Comparison of ENCODE assay signal across 9 mouse cellular contexts in the genomic region with DNA sequence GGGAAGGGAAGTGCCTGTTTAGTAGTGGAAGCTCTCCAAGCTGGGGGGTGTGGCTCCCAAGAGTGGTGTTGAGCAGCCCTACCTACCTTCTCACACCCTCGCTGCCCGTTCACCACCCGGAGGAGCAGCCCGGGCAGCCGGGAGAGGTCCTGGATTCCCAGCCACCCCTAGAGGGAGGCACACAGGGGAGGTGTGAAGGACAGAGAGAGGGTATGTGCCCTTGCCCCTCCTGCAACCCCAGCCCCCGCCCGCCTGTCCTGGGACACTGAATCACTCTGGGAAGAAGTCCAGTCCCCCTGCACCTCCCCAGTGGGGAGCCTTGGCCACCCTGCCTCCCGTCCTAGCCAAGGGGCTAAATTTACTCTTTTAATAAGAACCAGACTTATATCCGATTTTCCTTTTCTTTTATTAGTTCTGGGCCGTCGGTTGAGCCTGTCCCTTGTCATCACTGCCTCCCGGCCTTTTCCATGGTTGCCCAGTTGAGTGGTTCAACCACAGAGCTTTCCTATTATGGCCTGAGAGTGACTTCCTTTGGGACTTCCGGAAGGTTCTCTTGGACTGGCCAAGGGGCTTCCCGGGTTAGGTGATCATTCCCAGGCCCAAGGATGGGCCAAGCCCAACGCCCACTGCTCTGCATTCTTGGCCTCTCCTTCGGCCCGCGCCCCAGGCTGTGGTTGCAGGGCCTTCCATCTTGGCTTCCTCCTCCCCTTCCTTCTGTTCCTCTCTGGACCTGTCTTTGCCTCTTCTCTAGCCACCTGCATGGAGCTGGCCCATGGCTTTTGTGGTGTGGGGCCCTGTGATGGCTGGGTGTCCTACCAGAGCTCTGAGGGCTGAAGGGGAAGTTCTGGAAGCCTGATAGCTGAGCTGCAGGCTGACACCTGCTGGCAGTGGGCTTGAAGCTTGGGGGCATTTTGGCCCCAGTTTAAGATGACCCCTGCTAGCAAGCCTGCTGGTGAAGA. TPM values are rescaled to one million over a fixed set of nuclear protein-coding genes. Genes with fewer than 3 reads are reported as not detected.
DNase-seq lines count a peak whose midpoint lies in the region; ATAC-seq and TF ChIP-seq lines count a peak whose summit lies in the region.
"Had no signal": no experiment of that assay in that cellular context is flagged by ENCODE, and none has a peak within 500 bp of the region (broad histone marks: within the 10 kb centered on the region; RNA-seq: fewer than 3 reads in every experiment).

No protein-coding gene starts in this region.

- H3K4me3 ChIP-seq in lung, embryonic 14.5 days (ENCODE audit: low read depth, low read length), result no peak overlapping the region
- peak overlapping the region; percentile 37; the same call in 1 of the 2 replicates for H3K4me3 ChIP-seq in embryonic facial prominence, embryonic 10.5 days
- no peak overlapping the region for H3K4me3 ChIP-seq in heart, embryonic 16.5 days (ENCODE audit: low read length)
- H3K4me3 ChIP-seq in cerebellum, adult 2 months (replicated peaks; ENCODE audit: insufficient read depth, low read depth, low read length), result no peak overlapping the region

- H3K27me3 ChIP-seq in lung, embryonic 14.5 days (ENCODE audit: insufficient read depth, low read length), result no peaks in the 10 kb centered on the region
- no peaks in the 10 kb centered on the region for H3K27me3 ChIP-seq in embryonic facial prominence, embryonic 10.5 days (replicated peaks; ENCODE audit: low read depth, poor library complexity, severe bottlenecking)
- no peaks in the 10 kb centered on the region for H3K27me3 ChIP-seq in heart, embryonic 16.5 days (ENCODE audit: control insufficient read depth, insufficient read depth, low read length)
- no peaks in the 10 kb centered on the region for H3K27me3 ChIP-seq in cerebellum, adult 2 months (ENCODE audit: control insufficient read depth, insufficient read depth, low read length)

- peaks cover 55% of the 10 kb centered on the region for H3K4me1 ChIP-seq in lung, embryonic 14.5 days (ENCODE audit: insufficient read depth)
- peaks cover 98% of the 10 kb centered on the region for H3K4me1 ChIP-seq in embryonic facial prominence, embryonic 10.5 days
- H3K4me1 ChIP-seq in heart, embryonic 16.5 days (ENCODE audit: control insufficient read depth, insufficient read depth, low read length), result peaks cover 77% of the 10 kb centered on the region
- peaks cover 47% of the 10 kb centered on the region for H3K4me1 ChIP-seq in cerebellum, adult 2 months (ENCODE audit: control insufficient read depth, insufficient read depth, low read length)

- no peaks in the 10 kb centered on the region for H3K9me3 ChIP-seq in lung, embryonic 14.5 days (ENCODE audit: low read depth, low read length)
- no peaks in the 10 kb centered on the region for H3K9me3 ChIP-seq in embryonic facial prominence, embryonic 10.5 days
- H3K9me3 ChIP-seq in heart, embryonic 16.5 days (replicated peaks; ENCODE audit: control insufficient read depth, low read length), result no peaks in the 10 kb centered on the region

- no peak overlapping the region; the same call in 1 of the 2 replicates for H3K4me2 ChIP-seq in lung, embryonic 14.5 days
- peak overlapping the region; percentile 16; the same call in 1 of the 2 replicates for H3K4me2 ChIP-seq in heart, embryonic 16.5 days (ENCODE audit: low read depth, low read length)

- 76% methylated on average over 18 of the region's 18 CpGs for WGBS in lung, embryonic 14.5 days
- 68% methylated on average over 18 of the region's 18 CpGs for WGBS in embryonic facial prominence, embryonic 10.5 days
- 57% methylated on average over 18 of the region's 18 CpGs for WGBS in heart, embryonic 16.5 days
- 78% methylated on average over 18 of the region's 18 CpGs for WGBS in cerebellum, adult 2 months

- H3K36me3 ChIP-seq in lung, embryonic 14.5 days (ENCODE audit: insufficient read depth), result 0 out of 2 replicates have a peak, but pooled peaks cover 2% of the 10 kb centered on the region
- peaks cover 74% of the 10 kb centered on the region for H3K36me3 ChIP-seq in embryonic facial prominence, embryonic 10.5 days (replicated peaks)
- no peaks in the 10 kb centered on the region for H3K36me3 ChIP-seq in heart, embryonic 16.5 days (ENCODE audit: control insufficient read depth, insufficient read depth)

- 0 out of 2 replicates have a peak overlapping the region, but pooled peaks have one; percentile 20 for H3K9ac ChIP-seq in lung, embryonic 14.5 days
- H3K9ac ChIP-seq in heart, embryonic 16.5 days (ENCODE audit: low read length), result peak overlapping the region; percentile 51

- TF ChIP-seq CTCF in lung, embryonic 14.5 days (IDR thresholded peaks at IDR 0.05; ENCODE audit: low read depth), result 0 out of 2 replicates have a peak, but pooled peaks have one; percentile 7
- TF ChIP-seq CTCF in cerebellum, adult 2 months (IDR thresholded peaks at IDR 0.05; ENCODE audit: borderline replicate concordance, insufficient read depth, low read depth, low read length), result no peak

- H3K27ac ChIP-seq in lung, embryonic 14.5 days (ENCODE audit: low read depth), result peak overlapping the region; percentile 89
- peak overlapping the region; percentile 70 for H3K27ac ChIP-seq in embryonic facial prominence, embryonic 10.5 days (replicated peaks)
- peak overlapping the region; percentile 54 for H3K27ac ChIP-seq in heart, embryonic 16.5 days (ENCODE audit: low read length)
- no peak overlapping the region for H3K27ac ChIP-seq in cerebellum, adult 2 months (ENCODE audit: insufficient read depth, low read length)

- TF ChIP-seq POLR2A in cerebellum, adult 2 months (IDR thresholded peaks at IDR 0.05; ENCODE audit: borderline replicate concordance, insufficient read depth, low read length), result no peak

- DNase-seq in lung, embryonic 14.5 days, result no peak
- DNase-seq in lung, postnatal 25 days (ENCODE audit: low spot score), result no peak
- no peak for DNase-seq in embryonic facial prominence, embryonic 10.5 days (ENCODE audit: low spot score)
- no peak for DNase-seq in right cerebral cortex, postnatal 10 days (ENCODE audit: low spot score in 2 of 2)
- DNase-seq in thymus, postnatal 25 days, result no peak
- DNase-seq in cerebellum, adult 2 months, result no peak
- DNase-seq: adrenal gland, postnatal 25 days had no signal

- no peak for ATAC-seq in lung, embryonic 14.5 days (ENCODE audit: insufficient read depth)
- no peak for ATAC-seq in heart, embryonic 16.5 days (replicated peaks; ENCODE audit: extremely low read depth, insufficient read depth, low FRiP score)
- peak; percentile 60 for ATAC-seq in megakaryocyte progenitor cell, adult 5-6 weeks (replicated peaks; ENCODE audit: poor library complexity)

RNA-seq across cellular contexts. Expression of a gene that starts 18.5 kb away (rescaled TPM):
- 14.3 and 15.6 TPM in 2 replicates for polyA plus RNA-seq in lung, embryonic 14.5 days (2014; fragmentation: Nextera tagmentation; extraction: Ambion mirVana)
- polyA plus RNA-seq in embryonic facial prominence, embryonic 10.5 days (2016; fragmentation: Nextera tagmentation; extraction: Ambion mirVana), result 18.0 and 18.4 TPM in 2 replicates
- polyA plus RNA-seq in heart, embryonic 16.5 days (2015; fragmentation: Nextera tagmentation; extraction: Ambion mirVana), result 4.6 and 4.7 TPM in 2 replicates
- total RNA-seq in megakaryocyte progenitor cell, adult 5-6 weeks (2015), result 12.1 and 17.2 TPM in 2 replicates
- 3.9 and 5.4 TPM in 2 replicates for total RNA-seq in megakaryocyte progenitor cell, adult 5-6 weeks (2017)
- 17.0 and 17.6 TPM in 2 replicates for polyA plus RNA-seq in cerebellum, adult 2 months (2012; rRNA removed)
